10 mouse cellular contexts compared by ENCODE assay signal in genomic region chr1:149556381-149556780, GRCm38 (mm10).
DNase-seq lines count a peak whose midpoint lies in the region; ATAC-seq and TF ChIP-seq lines count a peak whose summit lies in the region.
"Had no signal": no experiment of that assay in that cellular context is flagged by ENCODE, and none has a peak within 500 bp of the region (broad histone marks: within the 10 kb centered on the region; RNA-seq: fewer than 3 reads in every experiment).

No protein-coding gene starts in this region.

- H3K9me3 ChIP-seq in lung, embryonic 14.5 days (ENCODE audit: low read depth, low read length): no peaks in the 10 kb centered on the region
- no peaks in the 10 kb centered on the region for H3K9me3 ChIP-seq in midbrain, embryonic 15.5 days
- H3K9me3 ChIP-seq in midbrain, embryonic 10.5 days (replicated peaks): no peaks in the 10 kb centered on the region
- H3K9me3 ChIP-seq in intestine, postnatal 0 days (ENCODE audit: control insufficient read depth): no peaks in the 10 kb centered on the region
- H3K9me3 ChIP-seq: lung, embryonic 15.5 days had no signal

- intact Hi-C loops in heart, postnatal 14 days (cut with DNase I): no loop called here

- no peaks in the 10 kb centered on the region for H3K27me3 ChIP-seq in lung, embryonic 14.5 days (ENCODE audit: insufficient read depth, low read length)
- no peaks in the 10 kb centered on the region for H3K27me3 ChIP-seq in midbrain, embryonic 15.5 days (replicated peaks)
- H3K27me3 ChIP-seq in midbrain, embryonic 10.5 days (ENCODE audit: low read depth, poor library complexity, severe bottlenecking): no peaks in the 10 kb centered on the region
- H3K27me3 ChIP-seq in intestine, postnatal 0 days (replicated peaks; ENCODE audit: control insufficient read depth, insufficient read depth, low read length): no peaks in the 10 kb centered on the region
- H3K27me3 ChIP-seq: lung, embryonic 15.5 days had no signal

- no peaks in the 10 kb centered on the region for H3K4me1 ChIP-seq in lung, embryonic 14.5 days (ENCODE audit: insufficient read depth)
- H3K4me1 ChIP-seq in midbrain, embryonic 15.5 days: no peaks in the 10 kb centered on the region
- H3K4me1 ChIP-seq in midbrain, embryonic 10.5 days: no peaks in the 10 kb centered on the region
- no peaks in the 10 kb centered on the region for H3K4me1 ChIP-seq in intestine, postnatal 0 days (replicated peaks; ENCODE audit: control insufficient read depth, insufficient read depth, low read length)
- H3K4me1 ChIP-seq: lung, embryonic 15.5 days had no signal

- H3K4me3 ChIP-seq in layer of hippocampus, adult 2 months: no peak overlapping the region; the same call in 1 of the 2 replicates
- H3K4me3 ChIP-seq in lung, embryonic 14.5 days (ENCODE audit: low read depth, low read length): no peak overlapping the region
- H3K4me3 ChIP-seq in midbrain, embryonic 15.5 days: no peak overlapping the region
- H3K4me3 ChIP-seq in midbrain, embryonic 10.5 days: no peak overlapping the region
- H3K4me3 ChIP-seq in intestine, postnatal 0 days (ENCODE audit: low read depth, low read length): no peak overlapping the region
- H3K4me3 ChIP-seq: erythroblast, embryonic 14.5 days; lung, embryonic 15.5 days had no signal

- peak; percentile 56; the same call in 1 of the 2 replicates for ATAC-seq in lung, embryonic 14.5 days (ENCODE audit: insufficient read depth)
- no peak for ATAC-seq in midbrain, embryonic 15.5 days (replicated peaks)
- no peak for ATAC-seq in intestine, postnatal 0 days

- peak; percentile 9 for DNase-seq in layer of hippocampus, adult 11-12 months (ENCODE audit: low spot score)
- DNase-seq in layer of hippocampus, adult 2 months (ENCODE audit: low spot score in 2 of 2): no peak
- DNase-seq in brain, adult 2 months (ENCODE audit: low read depth, low spot score): peak; percentile 85
- peak; percentile 28 to 49 for DNase-seq in heart, postnatal 14 days
- peak; percentile 70 for DNase-seq in lung, embryonic 14.5 days
- DNase-seq in midbrain, embryonic 10.5 days (ENCODE audit: low spot score): no peak

- no peak overlapping the region for H3K27ac ChIP-seq in layer of hippocampus, adult 2 months
- no peak overlapping the region for H3K27ac ChIP-seq in lung, embryonic 14.5 days (ENCODE audit: low read depth)
- H3K27ac ChIP-seq in midbrain, embryonic 15.5 days: no peak overlapping the region
- H3K27ac ChIP-seq in midbrain, embryonic 10.5 days (replicated peaks): no peak overlapping the region
- no peak overlapping the region for H3K27ac ChIP-seq in intestine, postnatal 0 days (ENCODE audit: low read depth, low read length)
- H3K27ac ChIP-seq: lung, embryonic 15.5 days had no signal

- no peak overlapping the region for H3K9ac ChIP-seq in lung, embryonic 14.5 days
- no peak overlapping the region for H3K9ac ChIP-seq in midbrain, embryonic 15.5 days
- no peak overlapping the region for H3K9ac ChIP-seq in intestine, postnatal 0 days (ENCODE audit: low read depth, low read length)
- H3K9ac ChIP-seq: lung, embryonic 15.5 days had no signal

- TF ChIP-seq CTCF in layer of hippocampus, adult 2 months (conservative IDR thresholded peaks at IDR 0.05): no peak
- TF ChIP-seq CTCF in lung, embryonic 14.5 days (IDR thresholded peaks at IDR 0.05; ENCODE audit: low read depth): no peak
- no peak for TF ChIP-seq CTCF in intestine, postnatal 0 days (IDR thresholded peaks at IDR 0.05; ENCODE audit: low read depth)

- H3K36me3 ChIP-seq in lung, embryonic 14.5 days (ENCODE audit: insufficient read depth): no peaks in the 10 kb centered on the region
- H3K36me3 ChIP-seq in midbrain, embryonic 15.5 days (replicated peaks): no peaks in the 10 kb centered on the region
- no peaks in the 10 kb centered on the region for H3K36me3 ChIP-seq in midbrain, embryonic 10.5 days
- no peaks in the 10 kb centered on the region for H3K36me3 ChIP-seq in intestine, postnatal 0 days (ENCODE audit: control insufficient read depth, insufficient read depth)
- H3K36me3 ChIP-seq: lung, embryonic 15.5 days had no signal

- H3K4me2 ChIP-seq in lung, embryonic 14.5 days: peak overlapping the region; percentile 15; the same call in 1 of the 2 replicates
- H3K4me2 ChIP-seq in midbrain, embryonic 15.5 days: no peak overlapping the region
- no peak overlapping the region for H3K4me2 ChIP-seq in intestine, postnatal 0 days (replicated peaks; ENCODE audit: low read depth)
- H3K4me2 ChIP-seq: lung, embryonic 15.5 days had no signal

- 24% methylated on average over 8 of the region's 8 CpGs for WGBS in lung, embryonic 14.5 days
- WGBS in midbrain, embryonic 15.5 days: 63% methylated on average over 8 of the region's 8 CpGs
- WGBS in midbrain, embryonic 10.5 days: 89% methylated on average over 8 of the region's 8 CpGs
- WGBS in intestine, postnatal 0 days: 59% methylated on average over 8 of the region's 8 CpGs

Comparison
In these comparisons a context has a peak if more than half of its experiments do, and no peak if none do; other contexts are left out.
1. DNase-seq: peak in layer of hippocampus, adult 11-12 months (single experiment), brain, adult 2 months (single experiment), heart, postnatal 14 days (2 of 2) and lung, embryonic 14.5 days (single experiment); none in layer of hippocampus, adult 2 months (0 of 2) and midbrain, embryonic 10.5 days (single experiment).